Mouse (Mus musculus): ENCODE measurements around the gene Tjp2. TPM values are rescaled to one million over a fixed set of nuclear protein-coding genes. Genes with fewer than 3 reads are reported as not detected.
A peak's percentile ranks its signal among the peaks of the same experiment; 100 is the strongest.

The Tjp2 gene
- polyA plus RNA-seq, 1 experiment from 2014 or later: 26.9 TPM

- H3K9me3 ChIP-seq (ENCODE audit: control insufficient read depth, low read length): no peaks in the 10 kb centered on the region
- no peaks in the 10 kb centered on the region for H3K36me3 ChIP-seq (ENCODE audit: control insufficient read depth, insufficient read depth, low read length)
- no peak overlapping the region for H3K9ac ChIP-seq (ENCODE audit: low read length)
- no peaks in the 10 kb centered on the region for H3K4me1 ChIP-seq (ENCODE audit: control insufficient read depth, insufficient read depth, low read length)
- no peak overlapping the region for H3K4me2 ChIP-seq (ENCODE audit: low read depth, severe bottlenecking)
- H3K4me3 ChIP-seq (ENCODE audit: low read depth, low read length): no peak overlapping the region
- no peak overlapping the region for H3K27ac ChIP-seq (replicated peaks; ENCODE audit: low read depth, low read length)
- no peaks in the 10 kb centered on the region for H3K27me3 ChIP-seq (ENCODE audit: control insufficient read depth, insufficient read depth, low read length)
- WGBS: 79% methylated on average over 4 of the region's 4 CpGs
- DNase-seq (ENCODE audit: low spot score) (no peak), ATAC-seq (ENCODE audit: insufficient number of reproducible peaks, low FRiP score, low TSS enrichment, low read depth) (no peak)
Observed at GRCm38 (mm10) chr19:24073155-24073554, 151.7 kb downstream of the Tjp2 start.

GRCm38 (mm10) chr19:24064348-24064895 is 160.4 kb downstream of the Tjp2 start:
- H3K4me3 ChIP-seq (ENCODE audit: low read depth, low read length): no peak overlapping the region
- no peaks in the 10 kb centered on the region for H3K27me3 ChIP-seq (ENCODE audit: control insufficient read depth, insufficient read depth, low read length)
- H3K9me3 ChIP-seq (ENCODE audit: control insufficient read depth, low read length): no peaks in the 10 kb centered on the region
- H3K4me1 ChIP-seq (ENCODE audit: control insufficient read depth, insufficient read depth, low read length): no peaks in the 10 kb centered on the region
- no peaks in the 10 kb centered on the region for H3K36me3 ChIP-seq (ENCODE audit: control insufficient read depth, insufficient read depth, low read length)
- no peak for ATAC-seq (ENCODE audit: insufficient number of reproducible peaks, low FRiP score, low TSS enrichment, low read depth)
- no peak overlapping the region for H3K4me2 ChIP-seq (ENCODE audit: low read depth, severe bottlenecking)
- no peak overlapping the region for H3K9ac ChIP-seq (ENCODE audit: low read length)
- 47% methylated on average over 12 of the region's 12 CpGs for WGBS
- no peak for DNase-seq (ENCODE audit: low spot score)
- H3K27ac ChIP-seq (replicated peaks; ENCODE audit: low read depth, low read length): no peak overlapping the region

GRCm38 (mm10) chr19:24063585-24063984 is 161.2 kb downstream of the Tjp2 start:
- no peak for DNase-seq (ENCODE audit: low spot score)
- no peaks in the 10 kb centered on the region for H3K27me3 ChIP-seq (ENCODE audit: control insufficient read depth, insufficient read depth, low read length)
- no peak overlapping the region for H3K4me2 ChIP-seq (ENCODE audit: low read depth, severe bottlenecking)
- 52% methylated on average over 4 of the region's 4 CpGs for WGBS
- no peak overlapping the region for H3K9ac ChIP-seq (ENCODE audit: low read length)
- H3K4me1 ChIP-seq (ENCODE audit: control insufficient read depth, insufficient read depth, low read length): no peaks in the 10 kb centered on the region
- no peaks in the 10 kb centered on the region for H3K36me3 ChIP-seq (ENCODE audit: control insufficient read depth, insufficient read depth, low read length)
- H3K4me3 ChIP-seq (ENCODE audit: low read depth, low read length): no peak overlapping the region
- H3K9me3 ChIP-seq (ENCODE audit: control insufficient read depth, low read length): no peaks in the 10 kb centered on the region
- no peak for ATAC-seq (ENCODE audit: insufficient number of reproducible peaks, low FRiP score, low TSS enrichment, low read depth)
- no peak overlapping the region for H3K27ac ChIP-seq (replicated peaks; ENCODE audit: low read depth, low read length)

GRCm38 (mm10) chr19:24058851-24059250 is 166.0 kb downstream of the Tjp2 start:
- Histone ChIP-seq H3K9ac (ENCODE audit: low read length) (no peak overlapping the region), H3K4me3 (ENCODE audit: low read depth, low read length) (no peak overlapping the region), H3K36me3 (ENCODE audit: control insufficient read depth, insufficient read depth, low read length) (no peaks in the 10 kb centered on the region), H3K4me2 (ENCODE audit: low read depth, severe bottlenecking) (no peak overlapping the region), H3K27me3 (ENCODE audit: control insufficient read depth, insufficient read depth, low read length) (no peaks in the 10 kb centered on the region), H3K4me1 (ENCODE audit: control insufficient read depth, insufficient read depth, low read length) (no peaks in the 10 kb centered on the region), H3K27ac (replicated peaks; ENCODE audit: low read depth, low read length) (no peak overlapping the region), H3K9me3 (ENCODE audit: control insufficient read depth, low read length) (no peaks in the 10 kb centered on the region)
- ATAC-seq (ENCODE audit: insufficient number of reproducible peaks, low FRiP score, low TSS enrichment, low read depth) (no peak), DNase-seq (ENCODE audit: low spot score) (no peak)
- WGBS: 81% methylated on average over 8 of the region's 8 CpGs

GRCm38 (mm10) chr19:24058021-24058420 is 166.8 kb downstream of the Tjp2 start:
- no peak for DNase-seq (ENCODE audit: low spot score)
- Histone ChIP-seq H3K27me3 (ENCODE audit: control insufficient read depth, insufficient read depth, low read length) (no peaks in the 10 kb centered on the region), H3K9ac (ENCODE audit: low read length) (no peak overlapping the region), H3K4me2 (ENCODE audit: low read depth, severe bottlenecking) (no peak overlapping the region), H3K36me3 (ENCODE audit: control insufficient read depth, insufficient read depth, low read length) (no peaks in the 10 kb centered on the region), H3K9me3 (ENCODE audit: control insufficient read depth, low read length) (no peaks in the 10 kb centered on the region), H3K27ac (replicated peaks; ENCODE audit: low read depth, low read length) (no peak overlapping the region), H3K4me1 (ENCODE audit: control insufficient read depth, insufficient read depth, low read length) (no peaks in the 10 kb centered on the region), H3K4me3 (ENCODE audit: low read depth, low read length) (no peak overlapping the region)
- 79% methylated on average over 5 of the region's 5 CpGs for WGBS
- ATAC-seq (ENCODE audit: insufficient number of reproducible peaks, low FRiP score, low TSS enrichment, low read depth): no peak

- Histone ChIP-seq H3K4me2 (ENCODE audit: low read depth, severe bottlenecking) (no peak overlapping the region), H3K4me3 (ENCODE audit: low read depth, low read length) (no peak overlapping the region), H3K9me3 (ENCODE audit: control insufficient read depth, low read length) (no peaks in the 10 kb centered on the region), H3K4me1 (ENCODE audit: control insufficient read depth, insufficient read depth, low read length) (no peaks in the 10 kb centered on the region), H3K27ac (replicated peaks; ENCODE audit: low read depth, low read length) (no peak overlapping the region), H3K27me3 (ENCODE audit: control insufficient read depth, insufficient read depth, low read length) (no peaks in the 10 kb centered on the region), H3K9ac (ENCODE audit: low read length) (no peak overlapping the region), H3K36me3 (ENCODE audit: control insufficient read depth, insufficient read depth, low read length) (no peaks in the 10 kb centered on the region)
- 95% methylated on average over 1 of the region's 1 CpGs for WGBS
- ATAC-seq (ENCODE audit: insufficient number of reproducible peaks, low FRiP score, low TSS enrichment, low read depth): no peak
- DNase-seq (ENCODE audit: low spot score): no peak
Observed at GRCm38 (mm10) chr19:24056880-24057279, 167.9 kb downstream of the Tjp2 start.

GRCm38 (mm10) chr19:24054904-24055303 is 169.9 kb downstream of the Tjp2 start:
- ATAC-seq (ENCODE audit: insufficient number of reproducible peaks, low FRiP score, low TSS enrichment, low read depth) (no peak), DNase-seq (ENCODE audit: low spot score) (no peak)
- Histone ChIP-seq H3K27ac (replicated peaks; ENCODE audit: low read depth, low read length) (no peak overlapping the region), H3K4me3 (ENCODE audit: low read depth, low read length) (no peak overlapping the region), H3K4me1 (ENCODE audit: control insufficient read depth, insufficient read depth, low read length) (no peaks in the 10 kb centered on the region), H3K27me3 (ENCODE audit: control insufficient read depth, insufficient read depth, low read length) (no peaks in the 10 kb centered on the region), H3K9me3 (ENCODE audit: control insufficient read depth, low read length) (no peaks in the 10 kb centered on the region), H3K9ac (ENCODE audit: low read length) (no peak overlapping the region), H3K36me3 (ENCODE audit: control insufficient read depth, insufficient read depth, low read length) (no peaks in the 10 kb centered on the region), H3K4me2 (ENCODE audit: low read depth, severe bottlenecking) (no peak overlapping the region)
- WGBS: 61% methylated on average over 2 of the region's 2 CpGs

GRCm38 (mm10) chr19:24054265-24054664 is 170.6 kb downstream of the Tjp2 start:
- Histone ChIP-seq H3K27me3 (ENCODE audit: control insufficient read depth, insufficient read depth, low read length) (no peaks in the 10 kb centered on the region), H3K36me3 (ENCODE audit: control insufficient read depth, insufficient read depth, low read length) (no peaks in the 10 kb centered on the region), H3K9me3 (ENCODE audit: control insufficient read depth, low read length) (no peaks in the 10 kb centered on the region), H3K27ac (replicated peaks; ENCODE audit: low read depth, low read length) (no peak overlapping the region), H3K4me1 (ENCODE audit: control insufficient read depth, insufficient read depth, low read length) (no peaks in the 10 kb centered on the region), H3K9ac (ENCODE audit: low read length) (no peak overlapping the region), H3K4me2 (ENCODE audit: low read depth, severe bottlenecking) (no peak overlapping the region), H3K4me3 (ENCODE audit: low read depth, low read length) (no peak overlapping the region)
- 27% methylated on average over 5 of the region's 5 CpGs for WGBS
- ATAC-seq (ENCODE audit: insufficient number of reproducible peaks, low FRiP score, low TSS enrichment, low read depth) (no peak), DNase-seq (ENCODE audit: low spot score) (peak; percentile 27)

GRCm38 (mm10) chr19:24050514-24050913 is 174.3 kb downstream of the Tjp2 start:
- Histone ChIP-seq H3K36me3 (ENCODE audit: control insufficient read depth, insufficient read depth, low read length) (no peaks in the 10 kb centered on the region), H3K27ac (replicated peaks; ENCODE audit: low read depth, low read length) (no peak overlapping the region), H3K9me3 (ENCODE audit: control insufficient read depth, low read length) (no peaks in the 10 kb centered on the region), H3K27me3 (ENCODE audit: control insufficient read depth, insufficient read depth, low read length) (no peaks in the 10 kb centered on the region), H3K4me2 (ENCODE audit: low read depth, severe bottlenecking) (no peak overlapping the region), H3K9ac (ENCODE audit: low read length) (no peak overlapping the region), H3K4me1 (ENCODE audit: control insufficient read depth, insufficient read depth, low read length) (no peaks in the 10 kb centered on the region), H3K4me3 (ENCODE audit: low read depth, low read length) (no peak overlapping the region)
- no peak for DNase-seq (ENCODE audit: low spot score)
- ATAC-seq (ENCODE audit: insufficient number of reproducible peaks, low FRiP score, low TSS enrichment, low read depth): no peak
- WGBS: 86% methylated on average over 2 of the region's 2 CpGs

All from limb, embryonic 11.5 days (tissue).